Mouse (Mus musculus) heart, adult 2 months (tissue): ENCODE measurements around the gene Fsip1.

Experiments
- CTCF ChIP-seq: fragments of 200-600 bp; IDR thresholded peaks from 2 replicates; pipeline ENCODE4 v1.8.1; 2022; ENCODE audit warnings: antibody characterized with exemption, mild to moderate bottlenecking, moderate library complexity
- EP300 ChIP-seq: fragments of 200-500 bp; IDR thresholded peaks from 2 replicates; pipeline ENCODE4 v1.6.1; 2011; ENCODE audit warnings: low read depth, low read length, control low read depth; ENCODE audit not compliant: insufficient read depth
- POLR2A ChIP-seq: fragments of 200-500 bp; IDR thresholded peaks from 2 replicates; pipeline ENCODE4 v1.6.1; 2011; ENCODE audit warnings: mild to moderate bottlenecking, low read depth, low read length, control low read depth; ENCODE audit not compliant: insufficient read depth

DNA sequence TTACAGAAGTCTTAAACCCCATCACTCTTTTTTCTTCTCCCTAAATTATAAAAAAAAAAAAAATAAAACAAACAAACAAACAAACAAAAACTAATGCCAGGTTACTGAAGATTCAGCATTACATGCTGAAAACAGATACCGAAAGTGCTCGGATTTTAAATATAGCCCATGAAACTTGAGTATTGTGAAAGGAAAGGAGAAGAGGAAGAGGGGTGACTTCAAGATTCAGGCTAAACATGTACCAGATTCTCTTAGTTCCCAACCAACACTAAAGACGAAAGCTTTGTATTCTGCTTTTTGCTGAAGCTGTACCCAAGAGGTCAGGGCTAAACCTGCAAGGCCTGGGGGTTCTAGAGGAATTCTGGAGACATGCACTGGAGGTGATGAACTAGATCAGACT lies 98.7 kb downstream of the Fsip1 start:
- TF ChIP-seq CTCF, result no peak
- TF ChIP-seq EP300, result no peak
- TF ChIP-seq POLR2A, result no peak
